Mouse (Mus musculus) right cerebral cortex, adult 2 months (tissue): ENCODE measurements at regions not wholly inside any gene's neighbourhood (a gene's known extent, or its start where the extent isn't known, plus 50 kb on each side); places are given as distances from the start of the nearest gene placed in this dataset.
"Not testable (repeated sequence)": the region's sequence is repeated elsewhere in the genome, so short reads cannot be mapped to it uniquely, and the experiment has no call there.

Experiments
- DNase-seq, 2 experiments: peaks; one replicate each; pipeline ENCODE4 v3.0.0; 2021 to 2022; ENCODE audit warnings: low spot score in 2 of 2

DNA sequence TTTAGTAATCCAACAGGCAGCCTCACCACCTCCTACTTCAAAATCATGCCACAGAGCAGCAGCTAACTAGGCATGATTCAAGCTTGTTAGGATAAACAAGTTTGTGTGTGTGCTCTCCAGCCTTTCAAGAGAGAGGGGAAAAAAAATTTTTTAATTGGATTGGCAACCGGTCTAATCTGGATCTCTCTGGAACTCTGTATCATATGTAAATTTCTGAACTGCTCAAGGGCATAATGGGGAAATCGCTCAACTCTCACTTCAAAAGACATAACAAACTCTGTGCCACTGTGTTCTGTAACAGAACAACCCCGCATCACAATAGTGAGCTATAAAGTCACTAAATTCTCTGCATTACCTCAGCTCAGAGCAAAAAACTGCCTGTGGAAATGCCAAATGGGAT, 147.9 kb upstream of the Krtap11-1 start:
- DNase-seq: no peak

DNA sequence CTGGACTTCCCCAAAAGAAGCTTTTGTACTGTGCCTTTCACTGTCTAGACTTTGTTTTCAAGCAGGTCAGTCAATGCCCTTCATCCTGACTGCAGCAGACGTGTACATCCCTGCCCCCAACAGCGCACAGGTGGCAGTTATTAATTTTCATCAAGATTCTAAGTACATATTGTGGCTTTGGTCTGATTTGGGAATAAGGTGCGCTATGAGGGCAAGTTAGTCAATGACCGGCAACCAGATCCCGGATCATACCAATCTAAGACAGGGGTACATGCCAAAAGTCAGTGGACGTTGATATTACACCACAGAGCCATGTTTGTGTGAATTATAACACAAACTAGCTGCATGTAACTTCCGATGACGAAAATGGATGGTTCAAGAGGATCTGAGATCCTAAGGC, 144.7 kb upstream of the Krtap11-1 start:
- not testable (repeated sequence) for DNase-seq

DNA sequence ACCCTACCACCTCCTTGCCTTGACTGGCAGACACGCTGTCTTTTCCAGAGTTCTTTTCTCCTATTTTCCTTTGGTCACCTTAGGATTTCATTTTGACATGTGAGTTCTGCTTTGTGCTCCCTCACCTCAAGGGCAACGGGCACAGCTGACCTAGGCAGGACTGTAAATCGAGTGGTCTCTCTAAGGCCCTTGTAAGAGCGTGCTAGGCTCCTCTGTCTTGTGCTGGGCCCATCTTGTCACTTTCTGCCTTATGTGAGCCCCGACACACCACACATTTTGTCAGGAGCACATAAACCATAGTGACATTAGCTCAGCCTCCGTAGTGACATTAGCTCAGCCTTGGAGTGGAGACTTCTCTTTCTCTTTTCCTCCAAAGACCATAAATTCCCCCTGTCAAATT, 133.3 kb upstream of the Krtap11-1 start:
- DNase-seq: no peak

DNA sequence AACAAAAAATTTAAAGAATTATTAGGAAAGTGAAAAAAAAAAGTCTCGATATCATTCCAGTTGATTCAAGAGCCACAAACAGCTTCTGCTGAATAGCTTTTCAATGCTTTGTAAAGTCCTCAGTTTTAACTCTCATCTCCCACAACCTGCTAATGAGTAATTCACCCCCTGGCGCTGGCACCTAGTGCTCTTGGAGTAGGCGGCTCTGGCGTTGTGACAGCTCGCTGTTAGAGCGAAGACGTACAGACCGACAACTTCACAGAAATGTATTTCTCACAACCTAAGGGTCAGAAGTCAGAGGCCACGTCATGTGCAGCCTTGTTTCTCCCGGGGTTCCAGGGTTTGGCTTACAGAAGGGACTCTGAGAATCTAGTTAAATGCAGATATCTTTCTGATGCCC, 132.2 kb upstream of the Krtap11-1 start:
- DNase-seq: peak; percentile 10 to 26

DNA sequence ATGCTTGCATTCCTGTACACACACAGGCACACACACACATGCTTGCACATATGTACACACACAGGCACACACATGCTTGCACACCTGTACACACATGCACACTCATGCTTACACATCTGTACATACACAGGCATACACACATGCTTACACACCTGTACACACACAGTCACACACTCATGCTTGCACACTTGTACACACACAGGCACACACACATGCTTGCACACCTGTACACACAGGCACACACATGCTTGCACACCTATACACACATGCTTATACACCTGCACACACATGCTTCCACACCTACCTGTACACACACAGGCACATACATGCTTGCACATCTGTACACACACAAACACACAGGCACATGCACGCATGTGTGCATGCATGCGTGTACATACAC, 131.4 kb upstream of the Krtap11-1 start:
- DNase-seq: no peak

DNA sequence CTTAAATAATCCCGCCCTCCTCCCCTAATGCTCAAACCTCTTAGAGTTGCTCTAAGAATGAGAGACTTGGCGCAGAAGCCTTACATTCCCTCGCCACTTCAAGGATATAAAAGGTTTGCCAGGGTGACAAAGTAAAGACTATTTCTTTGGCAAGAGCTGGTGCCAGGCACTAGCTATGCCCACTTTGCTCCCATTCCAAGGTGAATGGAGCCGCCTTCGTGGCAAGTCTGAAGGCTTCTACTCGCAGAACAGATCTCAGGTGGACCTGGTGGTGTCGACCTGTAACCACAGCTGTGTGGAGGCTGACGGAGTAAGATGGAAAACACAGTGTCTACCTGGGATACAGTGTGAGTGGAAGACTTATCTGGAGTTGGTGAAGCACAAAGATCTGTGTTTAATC, 130.8 kb upstream of the Krtap11-1 start:
- no peak for DNase-seq

DNA sequence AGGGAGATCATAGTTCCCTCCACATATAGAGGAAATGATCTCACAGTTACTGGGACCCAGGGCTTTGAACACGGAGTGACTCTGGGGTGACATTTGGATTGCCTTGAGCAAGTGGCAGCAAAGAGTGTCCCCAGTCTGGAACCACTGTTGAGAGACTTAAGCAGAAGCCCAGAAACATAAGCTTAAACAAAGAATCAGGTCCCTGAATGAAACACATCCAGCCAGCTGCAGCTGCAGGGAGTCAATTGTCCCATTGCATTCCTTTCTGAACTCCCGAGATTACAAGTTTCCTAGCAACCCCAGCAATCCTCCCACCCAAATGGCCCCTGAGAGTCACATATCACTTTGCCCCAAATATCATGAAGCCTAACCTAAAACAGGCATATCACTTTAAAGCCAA, 128.7 kb upstream of the Krtap11-1 start:
- DNase-seq: no peak

DNA sequence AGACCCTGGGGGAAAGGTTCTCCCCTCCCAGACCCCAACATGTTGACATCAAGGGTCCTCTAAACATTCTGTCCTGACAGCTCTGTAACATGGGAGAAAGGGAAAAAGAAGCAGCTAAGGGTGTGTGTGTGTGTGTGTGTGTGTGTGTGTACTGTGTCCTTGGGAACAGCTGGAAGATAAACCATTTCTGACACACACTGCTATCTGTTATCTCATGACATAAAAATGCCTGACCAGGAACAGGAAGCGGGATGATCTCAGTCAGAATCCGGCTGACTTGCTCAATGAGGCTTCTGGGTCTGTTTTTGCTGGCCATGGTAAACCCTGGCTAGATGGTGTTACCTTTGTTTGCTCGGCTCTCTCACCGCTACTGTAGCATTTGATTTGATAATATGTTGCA, 124.8 kb upstream of the Krtap11-1 start:
- no peak for DNase-seq

DNA sequence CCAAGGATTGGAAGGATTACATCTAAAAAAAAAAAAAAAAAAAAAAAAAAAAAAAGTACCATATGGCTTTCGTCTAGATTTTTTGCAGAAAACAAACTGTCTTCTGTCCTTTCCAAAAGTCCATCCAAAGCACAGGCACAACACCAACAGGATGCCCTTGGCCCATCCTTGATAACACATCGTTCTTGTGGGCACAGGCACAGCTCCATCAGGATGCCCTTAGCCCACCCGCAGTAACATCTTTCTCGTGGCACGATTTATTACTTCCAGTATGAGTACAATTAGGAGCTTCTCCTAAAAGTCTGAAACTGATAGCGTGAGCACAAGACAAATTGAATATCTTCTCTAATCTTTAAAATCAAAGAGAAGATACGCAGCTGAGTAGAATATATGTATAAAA, 124.4 kb upstream of the Krtap11-1 start:
- no peak for DNase-seq

DNA sequence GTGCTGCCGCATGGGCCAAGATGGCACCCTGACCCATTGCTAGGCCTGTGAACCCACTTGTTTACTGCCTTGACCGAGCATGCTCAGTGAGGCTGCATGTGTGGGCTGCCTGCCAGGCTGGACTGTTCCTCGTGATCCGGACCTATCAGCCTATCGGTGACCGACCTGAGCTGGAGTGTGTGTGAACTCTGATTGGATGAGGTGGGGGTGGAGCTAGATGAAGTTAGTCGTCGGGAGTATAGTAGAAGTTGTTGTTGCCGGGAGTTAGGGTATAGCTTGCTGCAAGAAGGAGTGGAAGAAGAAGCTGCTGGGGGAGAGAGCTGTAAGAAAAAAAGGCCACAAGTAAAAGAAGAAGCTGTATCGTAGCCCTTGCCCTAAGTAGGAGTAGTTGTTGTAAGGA, 122.3 kb upstream of the Krtap11-1 start:
- DNase-seq: no peak

DNA sequence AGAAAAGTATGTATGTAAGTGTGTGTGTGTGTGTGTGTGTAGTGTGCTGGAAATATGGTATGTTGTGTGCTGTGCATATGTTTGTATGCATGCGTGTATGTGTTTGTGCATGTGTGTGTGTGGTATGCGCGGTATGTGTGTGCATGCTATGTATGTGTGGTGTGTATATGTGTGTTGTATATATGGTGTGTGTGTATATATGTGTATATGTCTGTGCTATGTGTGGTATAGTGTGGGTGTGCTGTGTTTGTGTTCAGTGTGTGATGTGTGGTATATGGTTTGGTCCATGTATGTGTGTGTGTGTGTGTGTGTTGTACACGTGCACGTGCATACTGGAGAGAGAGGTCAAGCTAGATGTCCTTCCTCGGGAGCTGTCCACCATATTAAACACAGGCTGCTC, 108.5 kb upstream of the Krtap11-1 start:
- no peak for DNase-seq

DNA sequence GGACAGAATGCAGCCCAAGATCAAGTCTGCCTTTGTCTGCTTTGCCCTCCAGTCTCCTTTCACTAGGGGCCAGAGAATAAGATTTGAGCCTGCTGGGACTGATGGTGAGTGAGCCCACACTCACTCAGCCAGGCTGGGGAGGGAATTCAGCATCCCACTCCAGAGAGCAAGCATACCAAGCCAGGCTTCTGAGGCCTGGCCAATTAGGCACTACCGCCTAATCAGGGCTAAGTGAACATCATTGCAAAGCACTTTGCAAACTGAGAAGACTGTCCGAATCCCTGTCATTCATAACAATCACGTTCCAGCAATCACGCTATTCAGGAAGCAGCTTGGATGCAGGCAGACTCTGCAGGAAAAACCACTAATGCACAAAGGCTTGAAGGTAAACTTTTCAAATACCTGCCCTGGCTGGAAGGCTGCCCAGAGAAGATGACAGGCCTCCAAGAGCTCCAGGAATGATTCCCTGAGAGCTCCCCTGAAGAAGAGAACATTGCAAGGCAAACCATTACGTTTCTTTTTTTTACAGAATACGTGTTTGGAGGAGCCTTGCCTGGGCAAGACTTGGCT, 107.5 kb upstream of the Krtap11-1 start:
- DNase-seq: no peak

DNA sequence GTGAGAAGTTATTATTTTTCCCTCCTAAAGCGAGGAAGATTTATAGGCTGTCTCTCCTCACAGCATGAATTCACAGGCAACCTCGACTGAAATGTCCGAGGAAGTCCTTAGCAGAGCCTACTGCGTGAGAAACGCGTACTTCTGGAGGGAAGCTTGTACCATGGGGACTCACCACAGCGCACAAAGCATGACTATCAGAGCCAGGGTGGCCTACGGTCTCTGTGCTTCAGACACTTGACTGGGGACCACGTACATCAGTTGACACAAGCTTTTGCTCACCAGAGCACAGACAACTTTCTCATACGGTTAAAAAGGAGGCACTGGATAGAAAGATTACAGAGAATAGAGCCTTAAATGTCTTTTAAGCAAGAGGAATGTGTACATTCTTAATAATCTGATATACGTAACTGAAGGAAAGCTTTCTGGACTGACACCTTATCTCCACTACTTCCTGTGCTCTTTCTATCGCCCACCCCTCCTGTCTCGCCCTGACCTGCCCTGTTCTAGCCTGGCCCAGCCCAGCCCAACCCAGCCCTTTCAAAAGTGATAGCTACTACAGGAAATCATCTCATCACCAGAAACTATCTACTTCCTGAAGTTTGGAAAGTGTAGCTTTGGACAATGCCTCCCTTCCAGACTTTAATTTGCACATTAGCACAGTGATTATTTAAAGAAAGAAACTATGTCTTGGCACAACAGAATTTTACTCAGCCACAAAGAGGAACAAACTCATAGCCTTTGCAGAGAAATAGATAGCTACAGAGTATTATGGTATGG, 104.2 kb upstream of the Krtap11-1 start:
- DNase-seq: no peak

DNA sequence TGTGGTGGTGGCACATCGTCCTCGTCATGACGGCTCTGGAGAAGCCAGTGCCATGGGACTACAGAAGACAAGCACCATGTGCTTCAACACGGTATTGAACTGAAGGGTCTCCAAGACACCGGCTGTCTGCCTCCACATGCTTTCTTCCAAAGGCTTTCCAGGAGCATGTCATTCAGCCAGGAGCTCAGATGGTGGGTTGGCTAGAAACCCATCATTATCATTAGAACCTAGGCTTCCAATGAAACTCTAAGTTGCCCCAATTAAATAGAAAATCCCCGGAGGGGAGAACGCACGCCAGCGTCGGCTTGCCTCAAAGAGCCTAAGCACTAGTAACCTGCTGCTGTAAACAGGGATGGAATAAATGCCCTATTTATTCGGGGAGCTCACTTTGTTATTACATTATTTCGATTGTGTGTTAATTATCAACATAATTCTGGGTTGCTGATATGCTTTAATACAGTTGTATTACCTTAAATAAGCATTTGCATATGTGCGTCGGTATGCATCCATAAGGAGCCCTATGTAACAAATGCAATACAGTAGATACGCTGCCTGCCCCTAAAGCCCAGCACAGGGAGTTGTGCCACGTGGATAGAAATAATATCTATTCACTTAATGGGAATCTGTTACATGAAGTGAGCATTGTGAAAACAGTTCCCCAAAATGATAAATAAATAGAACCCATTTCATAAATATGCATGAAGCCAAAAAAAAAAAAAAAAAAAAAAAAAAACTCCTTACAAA, 103.3 kb upstream of the Krtap11-1 start:
- no peak for DNase-seq

DNA sequence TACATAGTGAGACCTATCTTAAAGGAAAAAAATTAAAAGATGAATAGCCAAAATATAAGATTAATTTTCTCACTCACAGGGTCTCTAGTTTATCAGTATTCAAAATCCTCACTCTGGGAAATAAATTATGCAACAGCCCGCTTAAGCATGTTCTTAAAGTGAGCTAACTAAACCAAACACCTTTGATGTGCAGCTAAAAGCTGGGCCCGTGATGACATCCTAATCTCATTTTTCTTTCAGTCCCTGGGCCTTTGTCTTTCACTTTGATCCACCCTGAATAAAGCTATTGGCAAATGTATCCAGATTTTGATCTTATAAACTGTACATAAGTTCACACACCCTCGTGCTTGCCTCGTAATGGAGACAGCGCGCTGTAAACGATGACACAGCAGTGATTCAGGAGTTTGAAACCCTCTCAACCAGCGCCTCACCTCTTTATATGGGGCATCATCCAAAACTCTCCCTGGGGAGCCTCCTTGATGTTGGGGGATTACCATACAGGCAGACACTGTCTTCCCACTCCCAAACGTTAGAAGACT, 100.3 kb upstream of the Krtap11-1 start:
- no peak for DNase-seq

DNA sequence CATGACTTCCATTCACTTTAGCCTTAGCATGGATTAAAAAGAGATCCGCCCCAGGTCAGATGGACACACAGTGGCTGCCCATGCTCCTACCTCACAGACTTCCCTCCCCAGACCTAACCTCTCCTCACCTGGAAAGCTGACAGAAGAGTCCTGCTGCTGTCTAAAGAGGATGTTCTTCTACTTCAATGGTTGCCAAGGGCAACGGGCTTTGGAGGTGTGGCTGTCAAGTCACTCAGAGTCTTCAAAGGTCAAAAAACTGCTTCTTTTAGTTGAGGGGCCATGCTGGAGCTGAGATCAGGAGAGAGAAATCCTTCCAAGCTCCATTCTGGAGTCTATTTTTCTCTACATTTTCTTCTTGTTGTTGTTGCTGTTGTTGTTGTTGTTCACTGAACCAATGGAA, 89.1 kb upstream of the Krtap11-1 start:
- no peak for DNase-seq

DNA sequence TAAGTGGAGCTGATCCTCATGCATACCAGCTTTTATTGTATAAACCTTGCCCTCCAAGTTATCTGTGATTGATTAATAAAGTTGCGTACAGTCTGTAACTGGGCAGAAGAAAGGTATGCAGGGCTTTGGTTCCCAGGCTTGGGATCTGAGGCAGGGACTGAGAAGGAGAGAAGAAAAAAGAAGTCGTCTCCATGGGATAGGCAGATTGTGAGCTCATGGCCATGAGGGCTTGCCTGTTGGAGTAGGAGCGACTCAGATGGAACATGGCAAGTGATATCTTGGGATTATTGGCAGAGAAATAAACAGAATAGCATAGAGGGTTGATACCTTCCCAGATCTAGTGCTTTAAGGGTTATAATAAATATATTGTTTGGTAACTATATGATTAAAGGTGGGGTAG, 85.1 kb upstream of the Krtap11-1 start:
- DNase-seq: no peak

DNA sequence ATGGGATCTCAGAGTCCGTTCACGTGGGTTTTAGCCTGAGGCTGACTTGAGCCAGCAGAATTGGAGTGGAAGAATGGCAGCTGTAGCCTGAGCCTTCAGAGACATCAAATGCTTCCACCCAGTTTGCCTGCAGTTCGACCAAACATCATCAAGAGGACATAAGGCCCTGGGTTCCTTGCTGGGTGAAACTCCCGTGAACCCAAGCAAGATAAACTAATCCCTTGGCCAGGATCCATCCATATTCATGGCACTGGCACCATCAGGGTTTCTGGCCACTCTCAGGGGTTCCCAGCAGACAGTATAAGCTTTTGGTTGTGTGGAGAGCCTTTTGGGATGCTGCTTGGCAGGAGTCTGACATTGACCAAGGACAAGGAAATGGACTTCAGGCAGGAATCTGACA, 77.7 kb upstream of the Krtap11-1 start:
- no peak for DNase-seq

DNA sequence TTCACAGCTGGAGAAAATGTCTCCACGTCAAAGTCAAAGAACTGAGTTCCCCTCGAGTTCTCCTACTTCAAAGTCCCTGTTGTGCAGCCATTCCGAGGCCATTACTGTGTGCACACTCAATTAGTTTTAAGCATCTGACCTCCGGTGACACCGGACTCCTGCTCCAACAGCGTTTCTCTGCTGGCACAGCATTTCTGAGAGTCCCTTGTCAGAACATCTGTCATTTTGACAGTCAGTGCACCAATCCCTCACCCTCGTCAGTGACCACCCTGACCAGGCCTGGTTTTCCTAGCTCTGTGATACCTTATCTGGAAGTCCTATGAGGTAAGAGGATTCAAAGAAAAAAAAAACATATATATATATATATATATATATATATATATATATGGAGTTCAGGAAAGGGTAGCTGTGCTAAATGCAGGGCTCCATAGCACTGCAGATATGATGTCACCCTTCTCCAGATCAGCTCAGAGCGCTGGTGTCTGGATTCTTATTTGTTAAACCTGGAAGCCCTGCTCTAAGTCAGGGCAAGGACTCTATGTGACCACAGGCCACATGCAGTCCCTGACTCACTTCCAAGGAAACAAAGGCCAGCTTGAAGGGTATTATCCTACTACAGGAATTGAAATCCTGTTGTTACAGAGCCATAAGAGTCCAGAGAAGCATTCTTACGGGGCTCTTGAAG, 63.1 kb upstream of the Krtap11-1 start:
- DNase-seq: no peak

DNA sequence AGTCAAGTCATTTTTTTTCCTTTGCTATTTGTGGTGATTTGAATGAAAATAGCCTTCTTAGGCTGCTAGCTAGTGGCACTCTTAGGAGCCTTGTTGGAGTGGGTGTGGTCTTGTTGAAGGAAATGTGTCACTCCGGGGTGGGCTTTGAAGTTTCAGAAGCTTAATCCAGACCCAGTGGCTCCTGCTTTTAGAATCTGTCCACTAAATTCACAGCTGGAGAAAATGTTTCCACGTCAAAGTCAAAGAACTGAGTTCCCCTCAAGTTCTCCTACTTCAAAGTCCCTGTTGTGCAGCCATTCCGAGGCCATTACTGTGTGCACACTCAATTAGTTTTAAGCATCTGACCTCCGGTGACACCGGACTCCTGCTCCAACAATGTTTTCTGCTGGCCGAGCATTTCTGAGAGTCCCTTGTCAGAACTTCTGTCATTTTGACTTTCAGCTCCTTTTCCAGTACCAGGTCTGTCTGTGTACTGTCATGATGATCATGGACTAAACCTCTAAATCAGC, 61.2 kb upstream of the Krtap11-1 start:
- no peak for DNase-seq

DNA sequence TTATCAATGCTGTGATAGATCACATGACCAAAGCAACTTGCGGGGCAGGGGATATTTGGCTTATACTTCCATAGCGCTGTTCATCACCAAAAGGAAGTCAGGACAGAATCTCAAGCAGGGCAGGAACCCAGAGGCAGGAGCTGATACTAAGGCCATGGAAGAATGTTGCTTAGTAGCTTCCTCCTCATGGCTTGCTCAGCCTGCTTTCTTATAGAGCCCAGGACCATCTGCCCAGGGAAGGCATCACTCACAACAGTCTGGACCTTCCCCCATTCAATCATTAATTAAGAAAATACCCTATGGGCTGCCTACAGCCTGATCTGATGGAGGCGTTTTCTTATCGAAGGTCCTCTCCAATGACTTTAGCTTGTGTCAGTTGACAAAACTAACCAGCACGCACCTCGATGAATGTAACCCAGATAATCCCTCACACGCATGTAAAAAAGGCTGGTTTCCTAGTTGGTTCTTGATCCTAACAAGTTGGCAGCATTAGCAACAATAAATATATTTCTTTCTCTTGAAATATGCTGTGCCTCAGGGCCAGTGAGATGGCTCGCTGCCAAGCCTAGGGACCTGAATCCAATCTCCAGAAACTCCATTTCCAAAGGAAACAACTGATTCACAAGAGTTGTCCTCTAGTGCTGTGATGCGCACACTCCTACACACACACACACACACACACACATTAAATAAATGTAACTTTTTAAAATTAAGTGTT, 60.6 kb upstream of the Krtap11-1 start:
- DNase-seq: no peak
